Mouse (Mus musculus) kidney, adult 2 months (tissue): ENCODE results near the gene Med15. TPM values are rescaled to one million over a fixed set of nuclear protein-coding genes. Genes with fewer than 3 reads are reported as not detected.

Experiments
- DNase-seq: peaks from one replicate; pipeline ENCODE4 v3.0.0; 2021
- H3K27ac ChIP-seq: fragments of 200-500 bp; 2 replicates; pipeline ENCODE4 v1.5.1; 2012; ENCODE audit warnings: low read depth, low read length, control low read depth, inconsistent platforms; ENCODE audit not compliant: insufficient read depth
- H3K27me3 ChIP-seq: fragments of 200-500 bp; replicated peaks from 2 replicates; pipeline ENCODE4 v1.6.1; 2012; ENCODE audit warnings: mild to moderate bottlenecking, moderate library complexity, low read length, inconsistent platforms; ENCODE audit not compliant: control insufficient read depth, insufficient read depth
- H3K36me3 ChIP-seq: fragments of 200-500 bp; 2 replicates; pipeline ENCODE4 v1.6.1; 2012; ENCODE audit warnings: mild to moderate bottlenecking, moderate library complexity, low read length, inconsistent platforms; ENCODE audit not compliant: control insufficient read depth, insufficient read depth
- H3K4me1 ChIP-seq: fragments of 200-500 bp; 2 replicates; pipeline ENCODE4 v1.6.1; 2011; ENCODE audit warnings: low read length; ENCODE audit not compliant: control insufficient read depth, insufficient read depth
- H3K4me3 ChIP-seq: fragments of 200-500 bp; 2 replicates; pipeline ENCODE4 v1.5.1; 2011; ENCODE audit warnings: mild to moderate bottlenecking, low read depth, low read length, control low read depth; ENCODE audit not compliant: insufficient read depth
- CTCF ChIP-seq: fragments of 200-500 bp; conservative IDR thresholded peaks from 2 replicates; pipeline ENCODE4 v1.5.1; 2011; ENCODE audit warnings: low read depth, mild to moderate bottlenecking, control low read depth, low read length, moderate library complexity, mixed read lengths; ENCODE audit not compliant: insufficient read depth, insufficient read length
- POLR2A ChIP-seq: fragments of 200-500 bp; IDR thresholded peaks from one replicate; pipeline ENCODE4 v1.6.1; 2011; ENCODE audit warnings: low read depth, low read length, control low read depth
- WGBS: fragments of 180-500 bp; shearing (Covaris S2); methylation state at CpG from one replicate; pipeline ENCODE4 v1.1.7; 2018; 5-methylcytosine and 5-hydroxymethylcytosine counted together
- polyA plus RNA-seq: library from polyadenylated mRNA; depleted of rRNA; stranded (reverse); fragments of >200 nt; gene quantifications from 2 replicates; pipeline ENCODE4 v1.2.3, GENCODE M21; 2012

Gene Med15
- polyA plus RNA-seq, 1 experiment, result 48.6 TPM

GRCm38 (mm10) chr16:17632580-17632979, 100.1 kb downstream of the Med15 start:
- H3K36me3 ChIP-seq, result peaks cover 2% of the 10 kb centered on the region; the same call in 1 of the 2 replicates
- H3K4me3 ChIP-seq, result no peak overlapping the region
- no peaks in the 10 kb centered on the region for H3K27me3 ChIP-seq
- DNase-seq, result no peak
- no peaks in the 10 kb centered on the region for H3K4me1 ChIP-seq
- TF ChIP-seq CTCF, result no peak
- no peak for TF ChIP-seq POLR2A
- WGBS, result 99% methylated on average over 2 of the region's 2 CpGs
- no peak overlapping the region for H3K27ac ChIP-seq

GRCm38 (mm10) chr16:17626269-17626555, 106.5 kb downstream of the Med15 start:
- Histone ChIP-seq H3K4me1 (no peaks in the 10 kb centered on the region), H3K27me3 (no peaks in the 10 kb centered on the region), H3K4me3 (no peak overlapping the region), H3K27ac (no peak overlapping the region), H3K36me3 (0 out of 2 replicates have a peak, but pooled peaks cover 2% of the 10 kb centered on the region)
- TF ChIP-seq CTCF (no peak), POLR2A (no peak)
- DNase-seq, result no peak
- WGBS, result 96% methylated on average over 5 of the region's 5 CpGs

DNA sequence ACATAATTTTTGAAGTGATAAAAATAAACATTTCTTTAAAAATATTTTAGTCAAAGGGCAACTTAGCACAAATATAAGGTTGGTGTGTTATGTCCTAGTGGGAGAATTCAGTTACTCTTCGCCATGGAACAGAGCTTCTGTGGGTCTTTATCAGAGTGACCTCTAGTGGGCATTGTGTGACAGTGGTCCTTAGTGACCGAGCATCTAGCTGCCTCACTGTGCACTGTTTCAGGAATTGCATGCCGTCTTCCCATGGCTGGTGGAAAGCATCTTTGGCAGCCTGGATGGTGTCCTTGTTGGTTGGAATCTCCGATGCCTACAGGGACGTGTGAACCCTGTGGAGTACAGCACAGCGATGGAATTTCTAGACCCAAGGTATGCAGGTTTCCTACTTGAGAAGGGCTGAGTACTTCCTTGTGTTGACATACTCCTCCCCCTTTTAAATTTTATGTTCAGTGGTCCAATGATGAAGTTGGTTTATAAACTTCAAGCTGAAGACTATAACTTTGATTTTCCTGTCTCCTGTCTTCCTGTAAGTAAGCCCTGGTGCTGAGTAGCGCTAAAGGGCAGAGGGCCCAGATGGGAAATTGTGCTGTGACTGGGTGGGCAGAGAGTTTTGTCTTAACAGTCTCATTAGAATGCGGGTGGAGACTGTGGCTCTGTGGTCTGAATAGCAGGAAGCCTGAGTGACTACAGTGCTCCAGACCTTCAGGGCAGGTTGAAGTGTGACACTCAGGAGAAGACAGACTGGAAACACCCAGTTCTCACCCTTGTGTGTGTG, 107.0 kb downstream of the Med15 start:
- Histone ChIP-seq H3K27ac (no peak overlapping the region), H3K4me3 (no peak overlapping the region), H3K27me3 (no peaks in the 10 kb centered on the region), H3K4me1 (no peaks in the 10 kb centered on the region), H3K36me3 (no peaks in the 10 kb centered on the region)
- peak; percentile 21 for DNase-seq
- TF ChIP-seq CTCF, result peak; percentile 59
- no peak for TF ChIP-seq POLR2A
- 65% methylated on average over 8 of the region's 8 CpGs for WGBS

GRCm38 (mm10) chr16:17621936-17622335, 110.8 kb downstream of the Med15 start:
- 85% methylated on average over 1 of the region's 1 CpGs for WGBS
- Histone ChIP-seq H3K4me1 (no peaks in the 10 kb centered on the region), H3K36me3 (no peaks in the 10 kb centered on the region), H3K27me3 (no peaks in the 10 kb centered on the region), H3K27ac (no peak overlapping the region), H3K4me3 (no peak overlapping the region)
- DNase-seq, result no peak
- TF ChIP-seq POLR2A (no peak), CTCF (no peak)

GRCm38 (mm10) chr16:17619198-17620105, 113.2 kb downstream of the Med15 start, which contains the start of gene Smpd4:
TSS of gene Smpd4 (plus strand) at chr16:17619354.
- 1% methylated on average over 60 of the region's 60 CpGs for WGBS
- H3K36me3 ChIP-seq, result no peaks in the 10 kb centered on the region
- peak; percentile 95 for DNase-seq
- no peaks in the 10 kb centered on the region for H3K4me1 ChIP-seq
- no peak for TF ChIP-seq CTCF
- H3K4me3 ChIP-seq, result peak within 1 kb of the TSS; percentile 81
- no peaks in the 10 kb centered on the region for H3K27me3 ChIP-seq
- no peak within 1 kb of the TSS for H3K27ac ChIP-seq

DNA sequence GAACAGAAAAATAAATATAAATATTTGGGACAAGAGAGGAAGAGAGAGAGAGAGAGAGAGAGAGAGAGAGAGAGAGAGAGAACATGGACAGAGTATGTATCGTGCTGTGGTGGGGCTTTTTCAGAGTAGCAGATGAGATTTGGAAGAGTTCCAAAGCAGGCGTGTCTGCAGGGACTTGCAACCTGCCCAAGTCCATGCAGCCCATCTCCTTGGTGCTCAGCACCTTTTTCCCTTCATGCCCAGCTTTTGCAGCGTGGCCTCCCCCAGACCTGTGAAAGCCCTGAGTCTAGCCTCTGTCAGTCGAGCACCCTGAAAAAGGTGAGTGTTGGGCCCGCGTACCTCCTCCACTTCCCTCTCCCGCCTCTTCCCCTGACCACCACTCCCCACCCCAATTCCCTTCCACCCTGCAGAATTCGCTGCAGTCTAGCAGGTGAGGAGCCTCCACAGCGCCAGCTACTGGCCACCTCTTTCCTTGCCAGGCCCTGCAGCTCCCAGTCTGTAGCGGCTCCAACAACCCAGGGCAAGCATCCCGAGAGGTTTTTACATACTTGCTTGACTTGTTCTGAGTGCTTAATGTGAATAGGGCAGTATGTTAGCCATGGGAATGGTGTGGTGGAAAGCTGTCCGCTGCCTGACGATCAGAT, 114.6 kb downstream of the Med15 start:
- 13% methylated on average over 13 of the region's 13 CpGs for WGBS
- no peaks in the 10 kb centered on the region for H3K4me1 ChIP-seq
- TF ChIP-seq CTCF, result peak; percentile 71
- TF ChIP-seq POLR2A, result no peak
- H3K27ac ChIP-seq, result no peak overlapping the region
- no peak overlapping the region for H3K4me3 ChIP-seq
- no peaks in the 10 kb centered on the region for H3K27me3 ChIP-seq
- DNase-seq, result peak; percentile 54
- H3K36me3 ChIP-seq, result no peaks in the 10 kb centered on the region

- WGBS, result 72% methylated on average over 5 of the region's 5 CpGs
Measured at GRCm38 (mm10) chr16:17616212-17616611, 116.5 kb downstream of the Med15 start.

More at GRCm38 (mm10) chr16:17616212-17616611, 116.5 kb downstream of the Med15 start:
- H3K27ac ChIP-seq, result no peak overlapping the region
- H3K36me3 ChIP-seq, result no peaks in the 10 kb centered on the region
- TF ChIP-seq POLR2A, result no peak
- TF ChIP-seq CTCF, result no peak
- no peak for DNase-seq
- H3K4me3 ChIP-seq, result no peak overlapping the region
- H3K4me1 ChIP-seq, result no peaks in the 10 kb centered on the region
- H3K27me3 ChIP-seq, result no peaks in the 10 kb centered on the region
